In the genomic region with DNA sequence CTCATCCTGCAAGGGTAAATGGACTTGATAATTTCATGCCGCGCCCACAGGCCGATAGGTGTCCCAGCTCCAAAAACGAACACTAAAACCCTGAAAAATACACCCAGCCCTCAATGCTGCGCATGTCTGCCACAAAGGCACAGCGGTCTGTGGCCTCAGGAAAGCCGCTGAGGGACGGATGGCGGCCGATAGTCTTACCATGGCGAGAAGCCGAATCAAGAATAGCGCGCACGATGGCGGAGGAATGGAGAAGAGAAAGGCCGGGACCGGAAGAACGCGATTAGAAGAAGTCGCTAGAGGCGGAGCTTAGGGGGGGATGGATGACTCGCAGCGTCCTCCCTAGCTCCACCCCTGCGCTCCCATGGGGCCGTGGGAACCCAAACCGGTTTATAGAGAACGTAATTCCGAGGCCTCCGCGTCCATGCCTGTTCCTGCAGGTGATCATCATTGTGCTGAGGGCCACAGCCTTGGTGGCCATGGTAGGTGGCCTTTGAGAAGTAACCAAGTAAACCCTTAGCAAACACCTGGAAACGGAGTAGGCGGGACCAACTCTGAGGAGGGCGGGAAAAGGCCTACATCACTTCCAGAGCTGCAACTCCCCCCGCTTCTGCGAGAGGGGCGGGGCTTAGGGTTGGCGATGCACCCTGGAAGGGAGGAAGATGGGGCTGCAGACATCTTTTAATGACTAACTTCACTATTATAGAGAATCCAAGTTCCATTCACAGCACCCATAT, we compare ENCODE assay signal across 8 mouse cellular contexts. TPM values are rescaled to one million over a fixed set of nuclear protein-coding genes. Genes with fewer than 3 reads are reported as not detected.
DNase-seq lines count a peak whose midpoint lies in the region; ATAC-seq lines count a peak whose summit lies in the region.

A gene (minus strand): TSS at position 476 of the 734 bp plus-strand sequence.

- peak; percentile 90 for ATAC-seq in heart, embryonic 13.5 days (ENCODE audit: extremely low read depth, insufficient number of reproducible peaks, low FRiP score, low TSS enrichment)
- ATAC-seq in liver, embryonic 13.5 days (ENCODE audit: low read depth), result peak; percentile 93
- peak; percentile 95 for ATAC-seq in stomach, embryonic 16.5 days (ENCODE audit: insufficient read depth, low FRiP score)

- peak within 1 kb of the TSS; percentile 89 for H3K9ac ChIP-seq in heart, embryonic 13.5 days
- H3K9ac ChIP-seq in liver, embryonic 13.5 days, result peak within 1 kb of the TSS; percentile 82
- peak within 1 kb of the TSS; percentile 78 for H3K9ac ChIP-seq in stomach, embryonic 16.5 days (ENCODE audit: low read length)

- peak within 1 kb of the TSS; percentile 96 for H3K27ac ChIP-seq in brown adipose tissue, adult 24 weeks (replicated peaks; ENCODE audit: low read depth, low read length)
- peak within 1 kb of the TSS; percentile 91 for H3K27ac ChIP-seq in heart, embryonic 13.5 days (replicated peaks)
- H3K27ac ChIP-seq in liver, embryonic 13.5 days, result peak within 1 kb of the TSS; percentile 87
- peak within 1 kb of the TSS; percentile 93 for H3K27ac ChIP-seq in stomach, embryonic 16.5 days (ENCODE audit: low read length)

- H3K9me3 ChIP-seq in heart, embryonic 13.5 days, result no peaks in the 10 kb centered on the region
- no peaks in the 10 kb centered on the region for H3K9me3 ChIP-seq in liver, embryonic 13.5 days (replicated peaks)
- no peaks in the 10 kb centered on the region for H3K9me3 ChIP-seq in stomach, embryonic 16.5 days (replicated peaks; ENCODE audit: control insufficient read depth, low read length)

- H3K36me3 ChIP-seq in heart, embryonic 13.5 days, result peaks cover 26% of the 10 kb centered on the region
- peaks cover 29% of the 10 kb centered on the region for H3K36me3 ChIP-seq in liver, embryonic 13.5 days
- H3K36me3 ChIP-seq in stomach, embryonic 16.5 days (ENCODE audit: control insufficient read depth, insufficient read depth, low read length), result peaks cover 4% of the 10 kb centered on the region; the same call in 1 of the 2 replicates

- peak; percentile 93 for DNase-seq in CD4-positive, CD25-positive, alpha-beta regulatory T cell, adult 2 months (ENCODE audit: low read depth, low spot score)
- DNase-seq in fat pad, adult 2 months (ENCODE audit: extremely low read depth, low read depth, low spot score), result peak; percentile 18
- peak; percentile 90 for DNase-seq in kidney, postnatal 14 days
- peak; percentile 85 for DNase-seq in liver, embryonic 13.5 days
- peak; percentile 79 for DNase-seq in neural tube, embryonic 10.5 days (ENCODE audit: extremely low spot score, low spot score)

- peak within 1 kb of the TSS; percentile 94 for H3K4me3 ChIP-seq in brown adipose tissue, adult 24 weeks (ENCODE audit: insufficient read depth, low read depth, low read length)
- peak within 1 kb of the TSS; percentile 69 for H3K4me3 ChIP-seq in heart, embryonic 13.5 days
- peak within 1 kb of the TSS; percentile 70 for H3K4me3 ChIP-seq in liver, embryonic 13.5 days (replicated peaks)
- peak within 1 kb of the TSS; percentile 65 for H3K4me3 ChIP-seq in stomach, embryonic 16.5 days (replicated peaks; ENCODE audit: low read length)

- H3K4me2 ChIP-seq in heart, embryonic 13.5 days, result peak within 1 kb of the TSS; percentile 76
- peak within 1 kb of the TSS; percentile 77 for H3K4me2 ChIP-seq in liver, embryonic 13.5 days
- peak within 1 kb of the TSS; percentile 68 for H3K4me2 ChIP-seq in stomach, embryonic 16.5 days (ENCODE audit: low read depth, low read length)

- WGBS in heart, embryonic 13.5 days, result 11% methylated on average over 37 of the region's 38 CpGs
- 10% methylated on average over 38 of the region's 38 CpGs for WGBS in liver, embryonic 13.5 days (ENCODE audit: insufficient replicate concordance)
- WGBS in stomach, embryonic 16.5 days, result 11% methylated on average over 38 of the region's 38 CpGs

- H3K4me1 ChIP-seq in brown adipose tissue, adult 24 weeks (ENCODE audit: control insufficient read depth, insufficient read depth, insufficient read length, low read length), result no peaks in the 10 kb centered on the region
- H3K4me1 ChIP-seq in heart, embryonic 13.5 days, result peaks cover 10% of the 10 kb centered on the region
- peaks cover 19% of the 10 kb centered on the region for H3K4me1 ChIP-seq in liver, embryonic 13.5 days (replicated peaks)
- no peaks in the 10 kb centered on the region for H3K4me1 ChIP-seq in stomach, embryonic 16.5 days (ENCODE audit: control insufficient read depth, insufficient read depth, low read length)

- H3K27me3 ChIP-seq in heart, embryonic 13.5 days (replicated peaks), result no peaks in the 10 kb centered on the region
- H3K27me3 ChIP-seq in liver, embryonic 13.5 days, result no peaks in the 10 kb centered on the region
- no peaks in the 10 kb centered on the region for H3K27me3 ChIP-seq in stomach, embryonic 16.5 days (ENCODE audit: control insufficient read depth, insufficient read depth, low read length)

RNA-seq across cellular contexts. Expression of the gene that starts here (rescaled TPM):
- polyA plus RNA-seq in brown adipose tissue, adult 24 weeks (2012; ENCODE audit: insufficient read depth, insufficient read length, missing spikeins), result 550 and 567 TPM in 2 replicates
- 377 and 401 TPM in 2 replicates for polyA plus RNA-seq in heart, embryonic 13.5 days (2015; fragmentation: Nextera tagmentation; extraction: Ambion mirVana)
- 514 and 551 TPM in 2 replicates for polyA plus RNA-seq in liver, embryonic 13.5 days (2015; fragmentation: Nextera tagmentation; extraction: Ambion mirVana)
- 438 and 576 TPM in 2 replicates for polyA plus RNA-seq in stomach, embryonic 16.5 days (2015; fragmentation: Nextera tagmentation; extraction: Ambion mirVana)

Comparison
In these comparisons a context has a peak if more than half of its experiments do, and no peak if none do; other contexts are left out.
1. Peak in every context shown above with its lines: DNase-seq, ATAC-seq, H3K4me3 ChIP-seq and H3K27ac ChIP-seq.
2. DNase-seq: peak in every context shown above with its lines; median percentile 93 in CD4-positive, CD25-positive, alpha-beta regulatory T cell, adult 2 months; 90 in kidney, postnatal 14 days; 85 in liver, embryonic 13.5 days; 79 in neural tube, embryonic 10.5 days; 18 in fat pad, adult 2 months.